Mouse (Mus musculus): Measurements from ENCODE around the gene Ebf4.

Ebf4 gene

GRCm38 (mm10) chr2:130383895-130384294 is 88.9 kb downstream of the Ebf4 start:
- DNase-seq (ENCODE audit: low read depth), result no peak

GRCm38 (mm10) chr2:130386212-130386611 is 91.2 kb downstream of the Ebf4 start:
- DNase-seq (ENCODE audit: low read depth), result no peak

GRCm38 (mm10) chr2:130388796-130389195 is 93.8 kb downstream of the Ebf4 start:
- DNase-seq (ENCODE audit: low read depth), result no peak

GRCm38 (mm10) chr2:130390993-130391625 is 96.1 kb downstream of the Ebf4 start:
- no peak for DNase-seq (ENCODE audit: low read depth)

- DNase-seq (ENCODE audit: low read depth), result no peak
Observed at GRCm38 (mm10) chr2:130392836-130393235, 97.9 kb downstream of the Ebf4 start.

GRCm38 (mm10) chr2:130395696-130396095 is 100.7 kb downstream of the Ebf4 start:
- DNase-seq (ENCODE audit: low read depth), result no peak

- DNase-seq (ENCODE audit: low read depth), result no peak
Observed at GRCm38 (mm10) chr2:130397186-130397985, 102.4 kb downstream of the Ebf4 start, which contains the start of gene Cpxm1. Cpxm1 (minus strand) TSS chr2:130397574.

- no peak for DNase-seq (ENCODE audit: low read depth)
Observed at GRCm38 (mm10) chr2:130398091-130398490, 103.1 kb downstream of the Ebf4 start.

- DNase-seq (ENCODE audit: low read depth), result no peak
Observed at GRCm38 (mm10) chr2:130400046-130400445, 105.1 kb downstream of the Ebf4 start.

GRCm38 (mm10) chr2:130401891-130402290 is 106.9 kb downstream of the Ebf4 start:
- DNase-seq (ENCODE audit: low read depth), result no peak

GRCm38 (mm10) chr2:130404939-130405338 is 110.0 kb downstream of the Ebf4 start, which contains the start of the genes Gm28372 and 1700020A23Rik:
Gm28372 (plus strand) TSS chr2:130405239.
1700020A23Rik (plus strand) TSS chr2:130405259.
- DNase-seq (ENCODE audit: low read depth), result no peak

GRCm38 (mm10) chr2:130406178-130406577 is 111.2 kb downstream of the Ebf4 start, which contains the start of gene Tmem239:
Tmem239 (plus strand) TSS chr2:130406478.
- DNase-seq (ENCODE audit: low read depth), result no peak

- peak; percentile 27 for DNase-seq (ENCODE audit: low read depth)
Observed at GRCm38 (mm10) chr2:130408194-130408593, 113.2 kb downstream of the Ebf4 start.

GRCm38 (mm10) chr2:130411558-130412495 is 116.9 kb downstream of the Ebf4 start:
- DNase-seq (ENCODE audit: low read depth), result peak; percentile 69

GRCm38 (mm10) chr2:130412775-130413174 is 117.8 kb downstream of the Ebf4 start:
- no peak for DNase-seq (ENCODE audit: low read depth)

- no peak for DNase-seq (ENCODE audit: low read depth)
Observed at GRCm38 (mm10) chr2:130414094-130414856, 119.3 kb downstream of the Ebf4 start.

Data from fibroblast of lung, adult 2 months (primary cell).